In the genomic region with DNA sequence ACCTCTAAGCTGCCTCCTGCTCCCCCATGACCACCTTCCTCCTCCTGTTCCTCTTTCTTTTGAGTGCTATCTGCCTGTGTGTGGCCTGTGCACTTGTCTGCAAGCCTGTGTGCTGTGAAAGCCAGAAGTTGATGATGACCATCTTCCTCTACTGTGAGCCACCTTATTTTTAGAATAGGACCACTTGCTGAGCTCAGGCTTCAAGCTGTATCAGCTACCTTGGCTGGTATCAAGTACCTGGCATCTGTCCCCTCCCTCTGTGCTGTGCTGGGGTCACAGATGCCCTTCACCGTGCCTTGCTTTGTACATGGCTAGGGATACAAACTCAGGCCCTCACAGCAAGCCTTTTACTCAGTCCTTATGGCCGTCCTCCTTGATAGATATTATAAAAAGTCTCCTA, we compare ENCODE assay signal across 25 mouse cellular contexts. TPM values are rescaled to one million over a fixed set of nuclear protein-coding genes. Genes with fewer than 3 reads are reported as not detected.
DNase-seq lines count a peak whose midpoint lies in the region; ATAC-seq lines count a peak whose summit lies in the region.
"Had no signal": no experiment of that assay in that cellular context is flagged by ENCODE, and none has a peak within 500 bp of the region (broad histone marks: within the 10 kb centered on the region; RNA-seq: fewer than 3 reads in every experiment).

No protein-coding gene starts in this region.

- H3K4me1 ChIP-seq in heart, embryonic 10.5 days, result peaks cover 31% of the 10 kb centered on the region
- peaks cover 28% of the 10 kb centered on the region for H3K4me1 ChIP-seq in heart, embryonic 11.5 days (ENCODE audit: control insufficient read depth, insufficient read depth, low read length)
- H3K4me1 ChIP-seq in heart, embryonic 15.5 days (replicated peaks), result peaks cover 33% of the 10 kb centered on the region
- H3K4me1 ChIP-seq in hindbrain, embryonic 16.5 days (ENCODE audit: control insufficient read depth, insufficient read depth, low read depth, low read length), result peaks cover 12% of the 10 kb centered on the region

- H3K4me3 ChIP-seq in heart, embryonic 10.5 days, result no peak overlapping the region
- H3K4me3 ChIP-seq in heart, embryonic 11.5 days (ENCODE audit: low read depth, low read length), result no peak overlapping the region
- H3K4me3 ChIP-seq in heart, embryonic 15.5 days, result no peak overlapping the region
- no peak overlapping the region for H3K4me3 ChIP-seq in hindbrain, embryonic 16.5 days (ENCODE audit: low read length)
- H3K4me3 ChIP-seq: embryonic facial prominence, embryonic 12.5 days; erythroblast, embryonic 14.5 days; forebrain, embryonic 15.5 days; limb, embryonic 15.5 days; liver, embryonic 15.5 days; neural tube, embryonic 15.5 days; stomach, embryonic 15.5 days had no signal

- no peak for DNase-seq in heart, embryonic 10.5 days (ENCODE audit: low spot score)
- DNase-seq in heart, adult 8-10 months (ENCODE audit: low spot score), result no peak
- peak; percentile 58 for DNase-seq in skeletal muscle tissue, adult 2 months (ENCODE audit: low read depth, low spot score)
- DNase-seq in kidney, adult 8-10 months, result no peak
- DNase-seq: adrenal gland, adult 2 months; cerebellum, adult 8-10 months; layer of hippocampus, postnatal 36 days had no signal

- H3K27me3 ChIP-seq in heart, embryonic 10.5 days (ENCODE audit: insufficient read depth, poor library complexity, severe bottlenecking), result no peaks in the 10 kb centered on the region
- no peaks in the 10 kb centered on the region for H3K27me3 ChIP-seq in heart, embryonic 11.5 days (ENCODE audit: control insufficient read depth, insufficient read depth, low read length)
- H3K27me3 ChIP-seq in heart, embryonic 15.5 days, result no peaks in the 10 kb centered on the region
- H3K27me3 ChIP-seq in hindbrain, embryonic 16.5 days (replicated peaks; ENCODE audit: control insufficient read depth, insufficient read depth, low read length), result no peaks in the 10 kb centered on the region
- H3K27me3 ChIP-seq: embryonic facial prominence, embryonic 12.5 days; forebrain, embryonic 15.5 days; limb, embryonic 15.5 days; liver, embryonic 15.5 days; neural tube, embryonic 15.5 days; stomach, embryonic 15.5 days had no signal

- no peak for ATAC-seq in heart, embryonic 11.5 days (replicated peaks; ENCODE audit: insufficient number of reproducible peaks, low FRiP score, low TSS enrichment)
- ATAC-seq in heart, embryonic 15.5 days (replicated peaks; ENCODE audit: insufficient number of reproducible peaks, insufficient read depth, low FRiP score, low read depth), result no peak
- ATAC-seq in hindbrain, embryonic 16.5 days, result no peak
- ATAC-seq: forebrain, embryonic 15.5 days; hindbrain, postnatal 0 days; intestine, postnatal 0 days; lung, postnatal 0 days; midbrain, embryonic 16.5 days had no signal

- 58% methylated on average over 2 of the region's 2 CpGs for WGBS in heart, embryonic 10.5 days
- 61% methylated on average over 2 of the region's 2 CpGs for WGBS in heart, embryonic 11.5 days (ENCODE audit: insufficient replicate concordance)
- 44% methylated on average over 2 of the region's 2 CpGs for WGBS in heart, embryonic 15.5 days
- 98% methylated on average over 2 of the region's 2 CpGs for WGBS in hindbrain, embryonic 16.5 days

- no peaks in the 10 kb centered on the region for H3K36me3 ChIP-seq in heart, embryonic 10.5 days
- H3K36me3 ChIP-seq in heart, embryonic 11.5 days (ENCODE audit: control insufficient read depth, insufficient read depth, low read length), result no peaks in the 10 kb centered on the region
- H3K36me3 ChIP-seq in heart, embryonic 15.5 days, result no peaks in the 10 kb centered on the region
- H3K36me3 ChIP-seq in hindbrain, embryonic 16.5 days (ENCODE audit: control insufficient read depth, insufficient read depth, low read length), result no peaks in the 10 kb centered on the region
- H3K36me3 ChIP-seq: embryonic facial prominence, embryonic 12.5 days; forebrain, embryonic 15.5 days; limb, embryonic 15.5 days; liver, embryonic 15.5 days; neural tube, embryonic 15.5 days; stomach, embryonic 15.5 days had no signal

- H3K9ac ChIP-seq in heart, embryonic 11.5 days (ENCODE audit: low read depth, low read length), result no peak overlapping the region
- H3K9ac ChIP-seq in heart, embryonic 15.5 days, result no peak overlapping the region
- H3K9ac ChIP-seq in hindbrain, embryonic 16.5 days (ENCODE audit: low read depth, low read length), result no peak overlapping the region
- H3K9ac ChIP-seq: embryonic facial prominence, embryonic 12.5 days; forebrain, embryonic 15.5 days; limb, embryonic 15.5 days; liver, embryonic 15.5 days; neural tube, embryonic 15.5 days; stomach, embryonic 15.5 days had no signal

- peak overlapping the region; percentile 87; the same call in 1 of the 2 replicates for H3K27ac ChIP-seq in heart, embryonic 10.5 days
- peak overlapping the region; percentile 60 for H3K27ac ChIP-seq in heart, embryonic 11.5 days (ENCODE audit: low read depth, low read length)
- H3K27ac ChIP-seq in heart, embryonic 15.5 days, result peak overlapping the region; percentile 97
- no peak overlapping the region for H3K27ac ChIP-seq in hindbrain, embryonic 16.5 days (ENCODE audit: low read depth, low read length)
- H3K27ac ChIP-seq: embryonic facial prominence, embryonic 12.5 days; forebrain, embryonic 15.5 days; hindbrain, postnatal 0 days; kidney, postnatal 0 days; limb, embryonic 15.5 days; liver, embryonic 15.5 days; neural tube, embryonic 15.5 days; stomach, embryonic 15.5 days had no signal

- H3K9me3 ChIP-seq in heart, embryonic 10.5 days, result no peaks in the 10 kb centered on the region
- H3K9me3 ChIP-seq in heart, embryonic 11.5 days (replicated peaks; ENCODE audit: control insufficient read depth, low read length), result no peaks in the 10 kb centered on the region
- H3K9me3 ChIP-seq in heart, embryonic 15.5 days (replicated peaks), result no peaks in the 10 kb centered on the region
- H3K9me3 ChIP-seq in hindbrain, embryonic 16.5 days (ENCODE audit: control insufficient read depth, low read length), result no peaks in the 10 kb centered on the region
- H3K9me3 ChIP-seq: embryonic facial prominence, embryonic 12.5 days; forebrain, embryonic 15.5 days; limb, embryonic 15.5 days; liver, embryonic 15.5 days; neural tube, embryonic 15.5 days; stomach, embryonic 15.5 days had no signal

- H3K4me2 ChIP-seq in heart, embryonic 11.5 days, result no peak overlapping the region
- no peak overlapping the region for H3K4me2 ChIP-seq in heart, embryonic 15.5 days
- no peak overlapping the region for H3K4me2 ChIP-seq in hindbrain, embryonic 16.5 days (ENCODE audit: low read length)
- H3K4me2 ChIP-seq: embryonic facial prominence, embryonic 12.5 days; forebrain, embryonic 15.5 days; limb, embryonic 15.5 days; liver, embryonic 15.5 days; neural tube, embryonic 15.5 days; stomach, embryonic 15.5 days had no signal

RNA-seq across cellular contexts. Expression of gene 4921504E06Rik, which starts 2.3 kb away (rescaled TPM):
- not detected in 2 replicates for polyA plus RNA-seq in heart, embryonic 10.5 days (2016; fragmentation: Nextera tagmentation; extraction: Ambion mirVana)
- not detected for total RNA-seq in heart, adult 8-10 months (2022)
- polyA plus RNA-seq in heart, embryonic 11.5 days (2014; fragmentation: Nextera tagmentation; extraction: Ambion mirVana), result not detected in 2 replicates
- not detected in 2 replicates for polyA plus RNA-seq in heart, embryonic 15.5 days (2015; fragmentation: Nextera tagmentation; extraction: Ambion mirVana)
- 0.12 and 0.15 TPM in 2 replicates for polyA plus RNA-seq in hindbrain, embryonic 16.5 days (2015; fragmentation: Nextera tagmentation; extraction: Ambion mirVana)
- total RNA-seq: adrenal gland, adult 2 months; heart, postnatal 10 days; hindbrain, postnatal 0 days; layer of hippocampus, postnatal 36 days; left cerebral cortex, postnatal 25 days had no signal
- polyA plus RNA-seq: adrenal gland, adult 2 months; embryonic facial prominence, embryonic 12.5 days; erythroblast, embryonic 14.5 days; forebrain, embryonic 15.5 days; intestine, postnatal 0 days; kidney, postnatal 0 days; limb, embryonic 15.5 days; liver, embryonic 15.5 days; midbrain, embryonic 16.5 days; neural tube, embryonic 15.5 days; spleen, adult 2 months; stomach, embryonic 15.5 days had no signal
